Mouse (Mus musculus) liver, embryonic 14.5 days (tissue): ENCODE measurements around the gene Celf5. TPM values are rescaled to one million over a fixed set of nuclear protein-coding genes. Genes with fewer than 3 reads are reported as not detected.

Source experiments
- ATAC-seq: fragments of 200-750 bp; cut with Nextera tagmentation; 2 replicates; pipeline ENCODE4 v1.8.0; 2017; ENCODE audit warnings: moderate number of reproducible peaks, mild to moderate bottlenecking, moderate library complexity; ENCODE audit not compliant: insufficient read depth
- DNase-seq, 3 experiments: peaks; one replicate each; pipeline ENCODE4 v3.0.0-alpha.2; 2012 to 2013; ENCODE audit warnings: low read depth in 3 of 3, low spot score in 3 of 3
- H3K27ac ChIP-seq: fragments of 300-500 bp; sonication (generic); 2 replicates; pipeline ENCODE4 v1.5.1; 2014; ENCODE audit warnings: moderate library complexity, mild to moderate bottlenecking, control low read depth, inconsistent platforms
- H3K27me3 ChIP-seq: fragments of 300-500 bp; sonication (generic); 2 replicates; pipeline ENCODE4 v1.6.1; 2014; ENCODE audit warnings: mild to moderate bottlenecking, low read length, moderate library complexity; ENCODE audit not compliant: control insufficient read depth, insufficient read depth
- H3K36me3 ChIP-seq: fragments of 300-500 bp; sonication (generic); replicated peaks from 2 replicates; pipeline ENCODE4 v1.6.1; 2014; ENCODE audit warnings: low read depth; ENCODE audit not compliant: control insufficient read depth, insufficient read depth
- H3K4me1 ChIP-seq, 2 experiments: fragments of 200-500 bp in 1 of 2; fragments of 300-500 bp in 1 of 2; sonication (generic) in 1 of 2; replicated peaks; 2 replicates each; pipeline ENCODE4 v1.6.1; 2012 to 2014; ENCODE audit warnings: antibody characterized with exemption in 1 of 2, inconsistent platforms in 1 of 2, low read length in 1 of 2; ENCODE audit not compliant: control insufficient read depth in 2 of 2, insufficient read depth in 2 of 2
- H3K4me2 ChIP-seq: fragments of 300-500 bp; sonication (generic); 2 replicates; pipeline ENCODE4 v1.6.1; 2014; ENCODE audit warnings: low read depth, mild to moderate bottlenecking, control low read depth, moderate library complexity
- H3K4me3 ChIP-seq, 2 experiments: fragments of 200-500 bp in 1 of 2; fragments of 300-500 bp in 1 of 2; sonication (generic) in 1 of 2; 2 replicates each; pipeline ENCODE4 v1.5.1; 2012 to 2014; ENCODE audit warnings: low read depth in 2 of 2, low read length in 2 of 2, mild to moderate bottlenecking in 2 of 2, control low read depth in 1 of 2, inconsistent platforms in 1 of 2, moderate library complexity in 1 of 2; ENCODE audit not compliant: insufficient read depth in 1 of 2
- H3K9ac ChIP-seq: fragments of 300-500 bp; sonication (generic); replicated peaks from 2 replicates; pipeline ENCODE4 v1.6.1; 2014; ENCODE audit warnings: mild to moderate bottlenecking, control low read depth, moderate library complexity
- H3K9me3 ChIP-seq: fragments of 300-500 bp; sonication (generic); 2 replicates; pipeline ENCODE4 v1.6.1; 2016; ENCODE audit warnings: low read length, mixed read lengths; ENCODE audit not compliant: control insufficient read depth
- CTCF ChIP-seq: IDR thresholded peaks from 2 replicates; pipeline ENCODE4 v1.5.1; 2016; ENCODE audit warnings: antibody characterized with exemption, low read depth, control low read depth
- EP300 ChIP-seq: IDR thresholded peaks from 2 replicates; pipeline ENCODE4 v1.6.1; 2016; ENCODE audit warnings: antibody characterized with exemption, low read depth
- WGBS: fragments of 180-500 bp; shearing (Covaris S2); extraction: QIAGEN DNeasy Blood & Tissue Kit; methylation state at CpG from one replicate; pipeline ENCODE4 v1.1.7; 2014; ENCODE audit not compliant: insufficient replicate concordance; 5-methylcytosine and 5-hydroxymethylcytosine counted together
- polyA plus RNA-seq, 2 experiments: library from polyadenylated mRNA; depleted of rRNA in 1 of 2; stranded (reverse) in 1 of 2; unstranded in 1 of 2; fragments of >200 nt; fragmentation: Nextera tagmentation in 1 of 2; extraction: Ambion mirVana in 1 of 2; gene quantifications; 2 replicates each; pipeline versions ENCODE4 v1.2.1 to v1.2.3; 2012 to 2014

Gene Celf5
- polyA plus RNA-seq, 2 experiments = 0.02 TPM; not detected in 1

DNA sequence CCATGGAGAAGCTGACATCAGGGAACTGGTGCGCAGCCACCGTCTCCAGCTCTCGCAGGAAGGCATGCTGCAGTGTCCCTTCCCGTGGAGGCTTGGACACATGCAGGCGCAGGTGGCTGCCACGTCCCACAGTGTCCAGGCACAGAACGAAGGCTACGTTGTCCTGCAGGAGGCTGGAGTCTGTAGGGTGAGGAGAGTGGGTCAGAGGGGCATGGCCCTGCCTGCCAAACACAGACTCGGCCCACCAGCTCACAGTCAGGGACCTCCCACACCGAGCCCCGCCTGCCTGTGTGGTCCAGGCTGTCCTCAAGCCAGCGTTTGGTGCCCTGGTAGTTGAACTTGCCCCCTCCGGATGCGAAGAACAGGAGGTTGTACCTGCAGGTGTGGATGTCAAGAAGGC lies 7.4 kb upstream of the Celf5 start:
- Histone ChIP-seq H3K4me2 (no peak overlapping the region), H3K4me1 (peaks cover 1 to 5% of the 10 kb centered on the region in 2 experiments; a peak in 2 of 4 replicates), H3K4me3 (no peak overlapping the region), H3K9me3 (no peaks in the 10 kb centered on the region), H3K36me3 (peaks cover 21% of the 10 kb centered on the region), H3K9ac (no peak overlapping the region), H3K27ac (no peak overlapping the region), H3K27me3 (no peaks in the 10 kb centered on the region)
- DNase-seq (no peak), ATAC-seq (no peak)
- no peak for TF ChIP-seq CTCF
- TF ChIP-seq EP300 = no peak
- WGBS = 82% methylated on average over 14 of the region's 14 CpGs

DNA sequence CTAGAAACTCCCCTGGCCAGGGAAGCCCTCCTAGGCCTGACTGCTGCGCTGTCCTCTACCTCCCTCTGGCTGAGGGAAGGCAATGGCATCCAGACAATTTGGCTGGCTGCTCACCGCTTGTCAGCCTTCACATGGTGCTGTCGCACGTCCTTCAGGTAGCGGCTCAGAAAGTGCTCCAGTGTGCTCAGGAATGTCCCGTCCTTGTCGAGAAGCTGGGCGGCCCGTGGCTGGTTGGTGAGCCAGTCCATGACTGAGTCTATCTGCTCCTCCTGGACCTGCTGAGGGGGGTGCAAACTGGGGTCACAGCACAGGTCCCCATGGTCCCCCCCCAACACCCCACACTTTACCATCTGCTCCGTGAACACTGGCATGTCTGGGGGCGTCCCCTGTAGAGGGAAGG lies 5.6 kb upstream of the Celf5 start:
- WGBS = 86% methylated on average over 11 of the region's 11 CpGs
- no peaks in the 10 kb centered on the region for H3K9me3 ChIP-seq
- TF ChIP-seq CTCF (no peak), EP300 (no peak)
- peaks cover 21% of the 10 kb centered on the region for H3K36me3 ChIP-seq
- no peak overlapping the region for H3K27ac ChIP-seq
- H3K4me1 ChIP-seq = no peaks in the 10 kb centered on the region
- ATAC-seq (no peak), DNase-seq (no peak)
- H3K4me2 ChIP-seq = no peak overlapping the region
- H3K27me3 ChIP-seq = no peaks in the 10 kb centered on the region
- H3K9ac ChIP-seq = no peak overlapping the region
- no peak overlapping the region for H3K4me3 ChIP-seq

DNA sequence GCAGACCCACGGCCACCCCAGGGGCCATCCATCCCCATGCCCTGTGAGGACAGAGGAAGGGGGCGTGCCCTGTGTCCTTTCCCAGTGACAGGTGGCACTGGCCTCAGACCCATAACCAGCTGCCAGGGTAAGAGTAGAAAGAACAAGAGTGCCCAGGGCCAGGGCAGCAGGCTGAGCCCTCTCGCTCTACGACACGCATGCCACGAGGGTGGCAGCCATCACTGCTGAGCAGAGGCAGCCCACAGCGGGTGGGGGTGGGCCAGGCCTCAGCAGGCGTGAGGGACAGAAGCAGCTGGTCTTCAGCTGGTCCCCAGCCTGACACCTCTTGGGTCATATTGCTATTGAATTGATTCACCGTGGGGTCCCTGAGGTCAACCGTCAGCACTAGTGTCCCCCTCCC lies 4.0 kb upstream of the Celf5 start:
- no peak for ATAC-seq
- Histone ChIP-seq H3K9me3 (no peaks in the 10 kb centered on the region), H3K36me3 (peaks cover 18% of the 10 kb centered on the region)

DNA sequence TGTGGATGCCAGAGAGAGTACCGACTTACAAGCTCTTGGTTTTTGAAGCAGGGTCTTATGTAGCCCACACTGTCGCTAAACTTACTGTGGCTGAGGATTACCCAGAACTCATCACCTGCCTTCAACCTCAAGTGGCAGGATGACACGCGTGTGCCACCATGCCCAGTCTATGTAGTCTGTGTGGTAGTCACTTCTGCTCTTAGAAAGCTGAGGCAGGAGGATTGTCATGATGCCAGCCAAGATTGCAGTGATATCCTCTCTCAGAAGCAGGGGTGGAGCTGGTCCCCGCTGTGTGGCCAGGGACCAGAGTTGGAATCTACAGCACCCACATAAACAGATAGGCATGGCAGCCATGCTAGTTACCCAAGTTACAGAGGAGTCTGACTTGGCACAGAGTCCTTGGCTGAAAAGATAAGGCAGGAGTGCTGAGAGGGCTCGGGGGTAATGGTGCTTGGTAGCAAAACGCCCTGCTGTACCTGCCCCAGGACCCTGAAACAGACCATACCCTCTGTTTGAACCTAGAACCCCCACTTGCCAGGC lies 3.0 kb upstream of the Celf5 start:
- H3K4me2 ChIP-seq = no peak overlapping the region
- no peak overlapping the region for H3K27ac ChIP-seq
- H3K9me3 ChIP-seq = no peaks in the 10 kb centered on the region
- peaks cover 18% of the 10 kb centered on the region for H3K27me3 ChIP-seq
- no peak overlapping the region for H3K4me3 ChIP-seq
- 42% methylated on average over 7 of the region's 7 CpGs for WGBS
- H3K36me3 ChIP-seq = peaks cover 18% of the 10 kb centered on the region
- DNase-seq = no peak
- no peaks in the 10 kb centered on the region for H3K4me1 ChIP-seq
- no peak for ATAC-seq
- TF ChIP-seq EP300 (no peak), CTCF (no peak)
- no peak overlapping the region for H3K9ac ChIP-seq

More for the DNA sequence above, 4.0 kb upstream of the Celf5 start:
- H3K4me3 ChIP-seq = no peak overlapping the region
- H3K9ac ChIP-seq = no peak overlapping the region
- 67% methylated on average over 10 of the region's 10 CpGs for WGBS
- no peak for TF ChIP-seq EP300
- TF ChIP-seq CTCF = no peak
- DNase-seq = no peak
- H3K27me3 ChIP-seq = peaks cover 10% of the 10 kb centered on the region
- H3K4me1 ChIP-seq = no peaks in the 10 kb centered on the region
- H3K27ac ChIP-seq = no peak overlapping the region
- no peak overlapping the region for H3K4me2 ChIP-seq

DNA sequence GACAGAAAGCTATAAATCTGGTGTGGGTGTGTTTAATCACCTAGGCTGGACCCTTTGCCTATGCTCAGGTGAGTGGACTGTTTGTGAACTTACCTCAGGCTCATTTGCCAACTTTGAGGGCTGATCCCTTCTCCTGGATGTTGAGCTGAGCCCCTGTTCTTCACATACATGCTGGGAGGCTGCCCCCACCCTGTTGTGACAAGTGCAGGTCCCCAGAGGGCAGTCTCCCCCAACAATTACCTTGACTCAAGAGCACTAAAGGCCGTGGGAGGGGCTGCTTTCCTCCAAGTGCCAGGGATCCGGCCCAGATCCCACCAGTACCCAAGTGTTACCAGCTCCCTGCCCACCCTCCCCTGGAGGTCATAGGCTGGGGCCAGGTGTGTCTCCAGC lies 2.5 kb upstream of the Celf5 start:
- Histone ChIP-seq H3K36me3 (peaks cover 18% of the 10 kb centered on the region), H3K4me3 (no peak overlapping the region), H3K4me1 (no peaks in the 10 kb centered on the region), H3K4me2 (no peak overlapping the region), H3K27me3 (peaks cover 18% of the 10 kb centered on the region), H3K9me3 (no peaks in the 10 kb centered on the region), H3K27ac (no peak overlapping the region), H3K9ac (no peak overlapping the region)
- no peak for DNase-seq
- WGBS = 6% methylated on average over 2 of the region's 2 CpGs
- TF ChIP-seq CTCF (peak; percentile 39), EP300 (no peak)
- no peak for ATAC-seq
